Mouse (Mus musculus) hindbrain, embryonic 16.5 days (tissue): ENCODE measurements around the gene Rap1a. TPM values are rescaled to one million over a fixed set of nuclear protein-coding genes. Genes with fewer than 3 reads are reported as not detected.

ENCODE experiments used
- ATAC-seq: fragments of 200-750 bp; cut with Nextera tagmentation; 2 replicates; pipeline ENCODE4 v1.8.0; 2017; ENCODE audit warnings: moderate TSS enrichment, moderate library complexity
- H3K27ac ChIP-seq: fragments of 300-500 bp; sonication (generic); 2 replicates; pipeline ENCODE4 v1.5.1; 2014; ENCODE audit warnings: low read depth, mild to moderate bottlenecking, control low read depth, low read length, moderate library complexity
- H3K27me3 ChIP-seq: fragments of 300-500 bp; sonication (generic); replicated peaks from 2 replicates; pipeline ENCODE4 v1.6.1; 2014; ENCODE audit warnings: low read length; ENCODE audit not compliant: control insufficient read depth, insufficient read depth
- H3K36me3 ChIP-seq: fragments of 300-500 bp; sonication (generic); 2 replicates; pipeline ENCODE4 v1.6.1; 2014; ENCODE audit warnings: mild to moderate bottlenecking, low read length, moderate library complexity, mixed read lengths; ENCODE audit not compliant: control insufficient read depth, insufficient read depth
- H3K4me1 ChIP-seq: fragments of 300-500 bp; sonication (generic); 2 replicates; pipeline ENCODE4 v1.6.1; 2014; ENCODE audit warnings: low read depth, low read length; ENCODE audit not compliant: control insufficient read depth, insufficient read depth
- H3K4me2 ChIP-seq: fragments of 300-500 bp; sonication (generic); 2 replicates; pipeline ENCODE4 v1.6.1; 2014; ENCODE audit warnings: mild to moderate bottlenecking, low read length, control low read depth, moderate library complexity
- H3K4me3 ChIP-seq: fragments of 300-500 bp; sonication (generic); 2 replicates; pipeline ENCODE4 v1.5.1; 2014; ENCODE audit warnings: mild to moderate bottlenecking, low read length, control low read depth, moderate library complexity
- H3K9ac ChIP-seq: fragments of 300-500 bp; sonication (generic); 2 replicates; pipeline ENCODE4 v1.6.1; 2014; ENCODE audit warnings: low read depth, mild to moderate bottlenecking, control low read depth, low read length, moderate library complexity
- H3K9me3 ChIP-seq: fragments of 300-500 bp; sonication (generic); 2 replicates; pipeline ENCODE4 v1.6.1; 2014; ENCODE audit warnings: mild to moderate bottlenecking, low read length, moderate library complexity; ENCODE audit not compliant: control insufficient read depth
- WGBS: fragments of 180-500 bp; shearing (Covaris S2); extraction: QIAGEN DNeasy Blood & Tissue Kit; methylation state at CpG from one replicate; pipeline ENCODE4 v1.1.7; 2014; 5-methylcytosine and 5-hydroxymethylcytosine counted together
- polyA plus RNA-seq: library from polyadenylated mRNA; unstranded; fragments of >200 nt; fragmentation: Nextera tagmentation; extraction: Ambion mirVana; gene quantifications from 2 replicates; pipeline ENCODE4 v1.2.1, GENCODE M21; 2015

Rap1a gene
- polyA plus RNA-seq, 1 experiment from 2014 or later, result 79.2 TPM

- Histone ChIP-seq H3K9ac (no peak overlapping the region), H3K27me3 (no peaks in the 10 kb centered on the region), H3K4me1 (no peaks in the 10 kb centered on the region), H3K9me3 (no peaks in the 10 kb centered on the region), H3K4me3 (no peak overlapping the region), H3K36me3 (no peaks in the 10 kb centered on the region), H3K27ac (no peak overlapping the region), H3K4me2 (no peak overlapping the region)
- 61% methylated on average over 5 of the region's 5 CpGs for WGBS
- no peak for ATAC-seq
Observed at GRCm38 (mm10) chr3:105824103-105824502, 23.0 kb upstream of the Rap1a start.

GRCm38 (mm10) chr3:105823609-105824008 lies 22.5 kb upstream of the Rap1a start:
- ATAC-seq, result no peak
- no peaks in the 10 kb centered on the region for H3K27me3 ChIP-seq
- no peak overlapping the region for H3K27ac ChIP-seq
- H3K36me3 ChIP-seq, result no peaks in the 10 kb centered on the region
- H3K4me1 ChIP-seq, result no peaks in the 10 kb centered on the region
- H3K4me2 ChIP-seq, result no peak overlapping the region
- H3K9ac ChIP-seq, result no peak overlapping the region
- no peaks in the 10 kb centered on the region for H3K9me3 ChIP-seq
- H3K4me3 ChIP-seq, result no peak overlapping the region

GRCm38 (mm10) chr3:105821504-105821903 lies 20.4 kb upstream of the Rap1a start:
- Histone ChIP-seq H3K4me1 (no peaks in the 10 kb centered on the region), H3K27ac (no peak overlapping the region), H3K27me3 (no peaks in the 10 kb centered on the region), H3K9me3 (no peaks in the 10 kb centered on the region), H3K4me2 (no peak overlapping the region), H3K4me3 (no peak overlapping the region), H3K9ac (no peak overlapping the region), H3K36me3 (no peaks in the 10 kb centered on the region)
- WGBS, result 93% methylated on average over 3 of the region's 3 CpGs
- ATAC-seq, result no peak

GRCm38 (mm10) chr3:105820272-105820671 lies 19.1 kb upstream of the Rap1a start:
- Histone ChIP-seq H3K4me1 (no peaks in the 10 kb centered on the region), H3K27me3 (no peaks in the 10 kb centered on the region), H3K4me2 (no peak overlapping the region), H3K27ac (no peak overlapping the region), H3K4me3 (no peak overlapping the region), H3K9me3 (no peaks in the 10 kb centered on the region), H3K36me3 (no peaks in the 10 kb centered on the region), H3K9ac (no peak overlapping the region)
- no peak for ATAC-seq
- 78% methylated on average over 3 of the region's 3 CpGs for WGBS

GRCm38 (mm10) chr3:105818130-105819004 lies 17.2 kb upstream of the Rap1a start:
- Histone ChIP-seq H3K9me3 (no peaks in the 10 kb centered on the region), H3K27ac (no peak overlapping the region), H3K27me3 (no peaks in the 10 kb centered on the region), H3K36me3 (no peaks in the 10 kb centered on the region), H3K4me3 (no peak overlapping the region), H3K4me2 (no peak overlapping the region), H3K4me1 (no peaks in the 10 kb centered on the region), H3K9ac (no peak overlapping the region)
- ATAC-seq, result no peak
- 69% methylated on average over 6 of the region's 6 CpGs for WGBS

GRCm38 (mm10) chr3:105816089-105816488 lies 15.0 kb upstream of the Rap1a start:
- Histone ChIP-seq H3K4me2 (no peak overlapping the region), H3K4me1 (no peaks in the 10 kb centered on the region), H3K9me3 (no peaks in the 10 kb centered on the region), H3K9ac (no peak overlapping the region), H3K36me3 (no peaks in the 10 kb centered on the region), H3K27me3 (no peaks in the 10 kb centered on the region), H3K4me3 (no peak overlapping the region), H3K27ac (no peak overlapping the region)
- WGBS, result 77% methylated on average over 8 of the region's 8 CpGs
- no peak for ATAC-seq

GRCm38 (mm10) chr3:105815236-105815904 lies 14.2 kb upstream of the Rap1a start:
- H3K4me3 ChIP-seq, result no peak overlapping the region
- 80% methylated on average over 10 of the region's 10 CpGs for WGBS
- ATAC-seq, result no peak

GRCm38 (mm10) chr3:105811146-105811545 lies 10.0 kb upstream of the Rap1a start:
- no peaks in the 10 kb centered on the region for H3K9me3 ChIP-seq
- H3K4me2 ChIP-seq, result no peak overlapping the region
- no peaks in the 10 kb centered on the region for H3K27me3 ChIP-seq
- no peaks in the 10 kb centered on the region for H3K4me1 ChIP-seq
- no peak overlapping the region for H3K4me3 ChIP-seq
- H3K36me3 ChIP-seq, result no peaks in the 10 kb centered on the region
- H3K9ac ChIP-seq, result no peak overlapping the region
- WGBS, result 86% methylated on average over 2 of the region's 2 CpGs
- H3K27ac ChIP-seq, result no peak overlapping the region
- ATAC-seq, result no peak

More at GRCm38 (mm10) chr3:105815236-105815904, 14.2 kb upstream of the Rap1a start:
- Histone ChIP-seq H3K36me3 (no peaks in the 10 kb centered on the region), H3K4me2 (no peak overlapping the region), H3K9me3 (no peaks in the 10 kb centered on the region), H3K27ac (no peak overlapping the region), H3K4me1 (no peaks in the 10 kb centered on the region), H3K27me3 (no peaks in the 10 kb centered on the region), H3K9ac (no peak overlapping the region)

GRCm38 (mm10) chr3:105808179-105809037 lies 7.3 kb upstream of the Rap1a start:
- no peaks in the 10 kb centered on the region for H3K27me3 ChIP-seq
- no peak overlapping the region for H3K27ac ChIP-seq
- no peaks in the 10 kb centered on the region for H3K4me1 ChIP-seq
- no peak overlapping the region for H3K4me2 ChIP-seq
- H3K9ac ChIP-seq, result no peak overlapping the region
- peak; percentile 61; the same call in 1 of the 2 replicates for ATAC-seq
- 78% methylated on average over 14 of the region's 14 CpGs for WGBS
- no peak overlapping the region for H3K4me3 ChIP-seq
- no peaks in the 10 kb centered on the region for H3K36me3 ChIP-seq
- H3K9me3 ChIP-seq, result no peaks in the 10 kb centered on the region
